Mouse (Mus musculus): ENCODE data around the gene Gm21693.
"Not testable (repeated sequence)": the region's sequence is repeated elsewhere in the genome, so short reads cannot be mapped to it uniquely, and the experiment has no call there.

Gm21693 gene

GRCm38 (mm10) chrY:3345229-3345628, at the start of gene Gm21693:
Gene Gm21693, minus strand, starts transcription at chrY:3345329.
- DNase-seq (ENCODE audit: low spot score), result not testable (repeated sequence)

GRCm38 (mm10) chrY:3340661-3341060, 4.5 kb downstream of the Gm21693 start:
- not testable (repeated sequence) for DNase-seq (ENCODE audit: low spot score)

- DNase-seq (ENCODE audit: low spot score), result not testable (repeated sequence)
Observed at GRCm38 (mm10) chrY:3306349-3306748, 38.8 kb downstream of the Gm21693 start, which contains the start of gene Gm21677. Gene Gm21677, minus strand, starts transcription at chrY:3306449.

All from urinary bladder, postnatal 10 days (tissue).